Mouse (Mus musculus) brain, embryonic 14.5 days (tissue): ENCODE measurements around the gene Nxpe4. TPM values are rescaled to one million over a fixed set of nuclear protein-coding genes. Genes with fewer than 3 reads are reported as not detected.

Experiments used
- DNase-seq: peaks from one replicate; pipeline ENCODE4 v3.0.0-alpha.2; 2011; ENCODE audit warnings: low read depth
- CTCF ChIP-seq: fragments of 200-500 bp; IDR thresholded peaks from 2 replicates; pipeline ENCODE4 v1.5.1; 2012; ENCODE audit warnings: inconsistent platforms, mild to moderate bottlenecking, moderate library complexity, borderline replicate concordance; ENCODE audit not compliant: insufficient read depth, insufficient read length; ENCODE audit errors: extremely low read depth
- POLR2A ChIP-seq: fragments of 200-500 bp; IDR thresholded peaks from 2 replicates; pipeline ENCODE4 v1.6.1; 2012; ENCODE audit warnings: mild to moderate bottlenecking, inconsistent platforms, borderline replicate concordance; ENCODE audit not compliant: poor library complexity, insufficient read depth, insufficient read length, severe bottlenecking; ENCODE audit errors: extremely low read depth
- polyA plus RNA-seq: library from polyadenylated mRNA; depleted of rRNA; stranded (reverse); fragments of >200 nt; gene quantifications from 2 replicates; pipeline ENCODE4 v1.2.3, GENCODE M21; 2012

The Nxpe4 gene
- polyA plus RNA-seq, 1 experiment, result 6.7 TPM

DNA sequence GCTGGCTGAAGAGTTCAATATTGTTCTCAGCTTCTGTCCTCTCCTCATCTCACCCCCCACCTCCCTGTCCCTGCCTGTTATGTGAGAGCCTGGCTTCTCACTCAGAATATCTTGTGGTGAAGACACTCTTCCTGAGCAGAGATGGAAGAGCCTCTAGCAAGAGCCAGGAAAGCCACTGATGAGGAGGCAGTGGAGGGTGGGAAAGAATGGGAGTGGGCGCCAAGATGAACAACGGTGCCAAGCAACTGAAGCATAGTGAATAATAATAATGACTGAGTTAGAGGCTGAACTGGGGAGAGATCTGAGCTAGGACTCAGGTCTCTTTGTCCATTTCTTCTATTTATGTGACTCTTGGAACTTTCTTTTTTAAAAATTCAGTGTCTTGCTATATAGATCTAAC is 80.9 kb downstream of the Nxpe4 start:
- DNase-seq, result no peak
- no peak for TF ChIP-seq POLR2A
- no peak for TF ChIP-seq CTCF

DNA sequence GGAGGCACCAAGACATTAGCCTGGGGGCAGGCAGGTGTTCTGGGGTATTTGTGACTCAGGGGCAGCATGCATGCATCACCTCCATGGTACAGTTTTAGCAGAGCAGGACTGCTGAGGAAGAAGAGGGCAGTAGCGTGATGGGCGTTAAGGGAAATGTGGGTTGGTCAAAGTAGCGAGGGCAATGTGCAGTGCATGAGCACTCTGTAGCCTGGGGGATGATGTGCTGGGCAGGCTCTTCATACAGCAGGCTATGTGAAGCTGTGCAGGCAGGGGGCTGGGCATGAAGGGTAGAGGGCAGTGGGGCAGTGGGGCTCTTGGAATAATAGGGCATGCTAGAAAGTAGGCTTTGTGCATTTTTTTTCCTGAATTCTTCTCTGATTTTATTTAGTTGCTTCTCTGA is 82.4 kb downstream of the Nxpe4 start:
- TF ChIP-seq CTCF, result no peak
- TF ChIP-seq POLR2A, result no peak
- no peak for DNase-seq

DNA sequence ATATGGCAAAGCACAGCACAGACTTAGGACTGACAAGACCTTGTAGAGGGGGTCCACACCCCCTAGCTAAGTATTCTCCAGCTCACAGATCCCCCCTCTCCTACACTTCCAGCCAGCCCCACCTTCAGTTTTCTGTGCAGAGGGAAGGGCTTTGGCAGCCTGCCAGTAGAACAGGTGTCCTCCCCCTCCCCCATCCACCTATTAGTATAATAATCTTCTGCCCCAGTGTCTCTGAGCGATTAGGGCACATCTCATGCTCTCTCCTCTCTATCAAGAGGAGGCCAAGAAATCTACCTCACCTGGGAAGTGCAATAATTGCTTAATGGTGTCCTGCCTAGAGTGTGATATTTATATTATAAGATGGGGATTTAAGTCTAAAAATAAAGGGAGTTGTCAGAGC is 83.7 kb downstream of the Nxpe4 start:
- peak; percentile 55 for DNase-seq
- TF ChIP-seq CTCF (no peak), POLR2A (no peak)

DNA sequence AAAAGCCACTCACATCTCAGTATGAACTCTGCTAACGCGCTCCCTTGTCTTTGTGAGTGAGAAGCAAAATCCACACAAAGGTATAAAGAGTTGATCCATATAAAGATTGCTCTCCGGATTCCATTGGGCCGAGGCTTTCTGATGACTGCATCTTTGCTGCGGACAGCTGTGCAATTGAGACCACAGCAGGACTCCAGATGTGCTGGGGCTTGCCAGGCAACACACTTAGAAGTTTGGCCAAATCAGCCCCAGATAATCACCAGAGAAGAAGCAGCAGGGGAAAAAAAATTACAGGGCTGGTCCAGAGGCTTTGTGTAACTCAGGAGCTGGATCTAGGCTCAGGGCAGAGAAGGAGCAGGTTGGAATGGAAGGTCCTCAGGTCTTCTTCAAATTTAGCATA is 85.5 kb downstream of the Nxpe4 start:
- TF ChIP-seq CTCF (no peak), POLR2A (no peak)
- DNase-seq, result peak; percentile 53

DNA sequence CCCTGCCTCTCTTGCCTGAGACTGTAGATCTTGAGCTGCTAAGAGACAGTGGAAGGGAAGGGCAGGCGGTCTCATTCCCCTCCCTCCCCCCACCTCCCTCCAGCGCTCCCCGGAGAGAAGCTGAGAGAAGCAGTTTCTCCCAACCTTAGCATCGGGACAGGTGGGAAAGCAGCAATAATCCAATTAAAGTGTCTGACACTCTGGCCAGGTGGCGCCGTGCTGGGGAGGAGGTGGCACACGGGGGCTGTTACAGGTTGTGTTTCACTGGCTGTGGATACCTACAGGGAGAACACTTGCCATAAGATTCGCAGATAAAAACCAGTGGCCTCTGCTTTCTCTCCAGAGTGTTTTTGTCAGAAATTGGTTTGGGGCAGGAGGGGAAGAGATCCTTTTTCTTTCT is 90.4 kb downstream of the Nxpe4 start:
- no peak for DNase-seq
- TF ChIP-seq CTCF, result no peak
- no peak for TF ChIP-seq POLR2A

DNA sequence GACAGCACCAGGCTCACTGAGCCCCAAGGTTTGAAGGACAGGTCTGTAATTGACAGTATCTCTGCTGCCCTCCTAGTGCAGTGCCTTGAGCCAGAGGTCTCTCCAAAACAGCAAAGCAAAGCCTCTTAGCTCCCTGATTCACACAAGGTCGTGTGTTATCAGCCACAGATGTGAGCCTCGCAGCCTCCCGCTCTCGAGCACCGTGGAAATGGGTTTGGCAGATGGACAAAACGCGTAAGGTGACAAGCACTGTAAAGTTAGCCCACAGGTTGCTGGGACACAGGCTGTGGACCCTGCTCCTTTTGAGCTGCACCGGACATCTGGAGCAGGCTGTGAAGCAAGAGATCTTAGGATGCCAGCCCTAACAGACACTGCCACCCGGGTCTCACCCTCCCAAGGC is 95.2 kb downstream of the Nxpe4 start:
- no peak for DNase-seq
- TF ChIP-seq POLR2A (no peak), CTCF (no peak)

DNA sequence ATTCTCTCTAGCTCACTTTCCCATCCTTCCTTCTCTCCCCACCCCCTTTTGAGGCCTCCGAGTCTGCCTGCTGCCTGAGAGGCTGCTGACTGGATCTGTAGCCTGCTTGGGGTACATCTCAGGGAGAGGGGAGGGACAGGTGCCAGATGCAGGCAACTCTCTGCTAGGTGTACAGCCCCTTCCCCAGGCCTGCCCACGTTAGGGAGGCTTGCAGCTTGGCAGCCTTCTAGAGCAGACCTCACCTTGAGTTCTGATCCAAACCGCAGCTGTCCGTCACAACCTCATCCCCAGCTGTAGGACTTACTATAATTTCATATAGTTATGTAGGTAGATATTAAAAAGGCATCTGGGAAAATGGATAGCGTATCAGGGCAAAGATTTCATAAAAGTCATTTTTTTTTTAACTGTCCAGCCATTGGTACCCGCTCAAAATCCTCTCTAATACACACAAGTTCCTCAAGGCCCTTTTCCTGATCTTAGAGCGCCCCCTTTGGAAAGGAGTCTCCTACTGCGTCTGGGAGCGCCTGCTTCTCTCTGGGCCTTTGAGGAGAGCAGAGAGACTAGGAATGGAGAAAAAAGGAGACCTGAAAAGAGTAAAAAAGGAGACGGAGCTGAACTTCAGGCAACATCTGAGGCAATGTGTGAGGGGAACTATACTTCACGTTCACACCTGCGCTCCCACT is 96.1 kb downstream of the Nxpe4 start:
- DNase-seq, result peak; percentile 87
- peak; percentile 84 for TF ChIP-seq CTCF
- TF ChIP-seq POLR2A, result no peak

DNA sequence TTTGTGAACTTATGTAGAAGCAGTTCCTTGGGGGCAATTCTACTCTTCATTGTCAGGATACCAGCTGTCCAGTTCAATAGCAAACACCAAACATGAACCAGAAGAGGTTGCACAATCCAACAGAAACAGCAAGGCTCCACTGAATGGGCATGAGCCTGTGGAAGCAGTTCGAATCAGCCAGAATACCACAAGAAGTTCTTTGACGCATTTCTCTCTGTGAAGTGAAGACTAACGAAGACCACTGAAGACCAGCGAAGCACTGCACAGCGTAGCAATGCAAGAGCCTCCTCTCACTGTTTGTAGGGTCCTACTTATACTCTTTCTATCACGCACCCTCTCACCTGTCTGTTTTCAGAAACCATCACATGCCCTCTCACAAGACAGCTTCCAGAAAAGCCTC is 102.8 kb downstream of the Nxpe4 start:
- no peak for TF ChIP-seq POLR2A
- no peak for TF ChIP-seq CTCF
- DNase-seq, result no peak

DNA sequence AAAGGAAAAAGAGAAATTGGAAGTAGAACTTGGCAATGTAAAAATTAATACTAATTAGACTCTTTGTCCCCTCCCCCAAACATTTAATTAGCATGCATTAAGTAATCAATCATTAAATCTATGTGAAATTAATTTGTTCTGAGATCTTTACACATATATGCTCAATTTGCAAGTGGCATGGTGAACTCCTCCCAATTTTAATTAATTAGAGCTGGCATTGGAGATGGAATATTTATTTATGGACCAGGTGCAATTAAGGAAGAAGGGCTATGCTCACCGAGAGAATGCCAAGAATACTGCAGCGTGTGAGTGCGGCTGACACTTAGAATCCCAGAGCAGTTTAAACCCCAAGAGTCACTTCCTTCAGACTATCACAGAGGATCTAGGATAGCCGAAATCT is 103.7 kb downstream of the Nxpe4 start:
- DNase-seq, result peak; percentile 63

DNA sequence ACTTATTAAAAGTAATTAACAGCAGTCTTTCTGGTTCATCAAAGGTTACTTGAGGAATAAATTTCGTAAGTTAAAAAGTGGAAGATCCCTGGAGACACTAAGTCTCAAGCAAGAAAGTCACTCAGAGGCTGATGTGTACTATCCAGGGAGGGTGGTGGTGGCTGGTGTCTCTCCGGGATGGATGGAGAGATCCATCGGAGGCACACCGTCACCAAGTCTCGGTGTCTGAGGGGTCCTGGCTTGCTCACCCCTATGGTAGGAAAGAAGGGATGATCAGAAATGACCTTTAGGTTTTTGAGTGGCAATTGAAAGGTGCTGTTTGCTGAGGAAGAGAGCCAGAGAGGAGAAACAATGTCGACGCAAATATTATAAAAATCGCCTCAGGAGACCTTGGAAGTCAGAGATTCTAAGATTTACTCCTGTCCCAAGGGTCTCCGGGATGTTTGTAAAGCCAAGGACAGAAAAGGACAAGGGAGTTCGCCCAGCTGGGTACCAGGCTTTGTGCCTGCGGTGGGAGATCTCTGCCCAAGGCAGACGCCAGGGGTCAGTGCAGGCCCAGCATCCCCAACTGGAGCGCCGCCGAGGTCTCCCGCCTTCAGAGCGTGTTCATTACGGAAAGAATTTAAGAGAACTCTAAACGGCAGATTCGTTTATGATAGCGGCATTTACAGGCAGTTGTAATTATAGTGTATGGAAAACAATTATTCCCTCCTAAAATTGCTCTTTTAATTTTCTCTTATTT is 104.6 kb downstream of the Nxpe4 start:
- peak; percentile 90 for DNase-seq
- peak; percentile 92 for TF ChIP-seq CTCF
- TF ChIP-seq POLR2A, result no peak

More for the DNA sequence above, 103.7 kb downstream of the Nxpe4 start:
- TF ChIP-seq POLR2A, result no peak
- no peak for TF ChIP-seq CTCF

DNA sequence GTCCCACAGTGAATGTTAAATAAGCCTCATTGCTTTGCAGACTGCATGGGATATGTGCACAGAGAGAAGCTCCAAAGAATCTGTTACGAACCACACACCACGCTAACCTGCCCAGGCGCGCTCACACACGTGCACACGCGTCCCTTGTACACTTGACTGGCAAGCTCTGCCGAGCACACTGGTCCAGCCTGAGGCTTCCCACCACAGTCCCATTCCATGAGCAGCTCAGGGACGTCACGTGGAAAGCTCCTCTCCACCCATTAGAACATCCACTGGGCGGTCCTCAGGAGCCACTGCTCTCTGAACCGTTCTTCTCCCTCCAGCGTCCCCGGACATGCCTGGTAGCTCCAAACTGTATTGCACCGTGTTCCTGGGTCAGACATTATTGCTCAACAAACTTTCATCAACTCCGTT is 105.2 kb downstream of the Nxpe4 start:
- peak; percentile 80 for DNase-seq
- TF ChIP-seq POLR2A, result no peak
- no peak for TF ChIP-seq CTCF

DNA sequence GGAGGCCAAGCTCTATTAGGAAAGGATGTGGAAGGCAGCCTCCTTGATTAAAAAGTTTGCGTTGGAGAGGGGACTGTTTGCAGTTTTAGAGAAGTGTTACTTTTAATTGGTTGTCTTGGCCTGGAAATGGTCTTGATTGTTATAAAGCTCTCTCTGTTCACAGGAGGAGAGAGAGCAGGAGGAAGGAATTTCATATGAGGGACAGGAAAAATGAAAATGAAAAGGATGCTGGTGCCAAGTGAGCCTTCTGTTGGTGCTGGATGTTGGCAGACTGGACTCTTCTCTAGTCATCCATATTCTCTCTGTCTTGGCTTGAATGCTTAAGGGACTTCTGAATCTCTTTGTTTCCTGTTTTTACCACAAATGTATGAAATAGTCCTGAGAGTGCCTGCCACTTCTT is 106.1 kb downstream of the Nxpe4 start:
- DNase-seq, result peak; percentile 56
- TF ChIP-seq POLR2A (no peak), CTCF (no peak)
